Mouse (Mus musculus) MEL (cell line): ENCODE measurements around the gene Cd164. TPM values are rescaled to one million over a fixed set of nuclear protein-coding genes. Genes with fewer than 3 reads are reported as not detected.

Experiments
- DNase-seq: peaks from one replicate; pipeline ENCODE4 v3.0.0; 2011; ENCODE audit warnings: low read depth, low spot score
- H3K27ac ChIP-seq: 2 replicates; pipeline ENCODE4 v1.5.1; 2012; ENCODE audit warnings: low read depth, mild to moderate bottlenecking, control low read depth, low read length, moderate library complexity; ENCODE audit not compliant: control insufficient read depth
- H3K27me3 ChIP-seq, 2 experiments: fragments of 150-350 bp in 1 of 2; sonication (generic) in 1 of 2; 2 replicates each; pipeline ENCODE4 v1.6.1; 2012; ENCODE audit warnings: low read length in 2 of 2, mild to moderate bottlenecking in 2 of 2, improper control_type of control experiment in 1 of 2, moderate library complexity in 1 of 2; ENCODE audit not compliant: insufficient read depth in 2 of 2, control insufficient read depth in 1 of 2
- H3K36me3 ChIP-seq, 2 experiments: 2 replicates each; pipeline ENCODE4 v1.6.1; 2012 to 2014; ENCODE audit warnings: low read length in 2 of 2, improper control_type of control experiment in 1 of 2, inconsistent platforms in 1 of 2, mild to moderate bottlenecking in 1 of 2; ENCODE audit not compliant: insufficient read depth in 2 of 2, control insufficient read depth in 1 of 2
- H3K4me1 ChIP-seq, 2 experiments: fragments of 150-350 bp in 1 of 2; sonication (generic) in 1 of 2; 2 replicates each; pipeline ENCODE4 v1.6.1; 2012; ENCODE audit warnings: low read length in 2 of 2, improper control_type of control experiment in 1 of 2, mild to moderate bottlenecking in 1 of 2; ENCODE audit not compliant: insufficient read depth in 2 of 2, control insufficient read depth in 1 of 2
- H3K4me3 ChIP-seq, 2 experiments: fragments of 150-350 bp in 1 of 2; sonication (generic) in 1 of 2; 2 replicates each; pipeline ENCODE4 v1.5.1; 2012; ENCODE audit warnings: low read depth in 2 of 2, low read length in 2 of 2, mild to moderate bottlenecking in 2 of 2, moderate library complexity in 2 of 2, control low read depth in 1 of 2, improper control_type of control experiment in 1 of 2; ENCODE audit not compliant: control insufficient read depth in 1 of 2, insufficient read depth in 1 of 2
- H3K79me2 ChIP-seq: 2 replicates; pipeline ENCODE4 v1.6.1; 2012; ENCODE audit warnings: mild to moderate bottlenecking, low read length, moderate library complexity; ENCODE audit not compliant: control insufficient read depth, poor library complexity, insufficient read depth
- H3K9ac ChIP-seq: 2 replicates; pipeline ENCODE4 v1.6.1; 2012; ENCODE audit warnings: low read depth, mild to moderate bottlenecking, control low read depth, low read length, moderate library complexity; ENCODE audit not compliant: control insufficient read depth, poor library complexity, severe bottlenecking
- H3K9me3 ChIP-seq: fragments of 150-350 bp; sonication (generic); replicated peaks from 2 replicates; pipeline ENCODE4 v1.6.1; 2012; ENCODE audit warnings: mild to moderate bottlenecking, low read length, improper control_type of control experiment, moderate library complexity; ENCODE audit not compliant: insufficient read depth
- BHLHE40 ChIP-seq: IDR thresholded peaks from 2 replicates; pipeline ENCODE4 v1.6.1; 2012; ENCODE audit warnings: low read depth, mild to moderate bottlenecking, inconsistent platforms, low read length, improper control_type of control experiment, borderline replicate concordance
- CTCF ChIP-seq, 3 experiments: IDR thresholded peaks in 2 of 3; conservative IDR thresholded peaks in 1 of 3; 2 replicates each; pipeline ENCODE4 v1.5.1; 2011 to 2012; ENCODE audit warnings: low read length in 3 of 3, low read depth in 2 of 3, mild to moderate bottlenecking in 2 of 3, improper control_type of control experiment in 1 of 3, inconsistent platforms in 1 of 3, mixed read lengths in 1 of 3, moderate library complexity in 1 of 3; ENCODE audit not compliant: control insufficient read depth in 1 of 3, insufficient read depth in 1 of 3, poor library complexity in 1 of 3, severe bottlenecking in 1 of 3
- EP300 ChIP-seq, 2 experiments: IDR thresholded peaks; 2 replicates each; pipeline ENCODE4 v1.6.1; 2011; ENCODE audit warnings: improper control_type of control experiment in 2 of 2, low read length in 2 of 2, low read depth in 1 of 2, mild to moderate bottlenecking in 1 of 2
- ETS1 ChIP-seq: IDR thresholded peaks from 2 replicates; pipeline ENCODE4 v1.6.1; 2012; ENCODE audit warnings: low read depth, mild to moderate bottlenecking, inconsistent platforms, low read length, improper control_type of control experiment, moderate library complexity
- GABPA ChIP-seq: IDR thresholded peaks from 2 replicates; pipeline ENCODE4 v1.6.1; 2012; ENCODE audit warnings: low read depth, mild to moderate bottlenecking, inconsistent platforms, low read length, improper control_type of control experiment, moderate library complexity
- GATA1 ChIP-seq: IDR thresholded peaks from 2 replicates; pipeline ENCODE4 v1.6.1; 2011; ENCODE audit warnings: low read depth, low read length, improper control_type of control experiment
- HCFC1 ChIP-seq: IDR thresholded peaks from 2 replicates; pipeline ENCODE4 v1.6.1; 2012; ENCODE audit warnings: low read depth, mild to moderate bottlenecking, inconsistent platforms, low read length, improper control_type of control experiment, moderate library complexity
- MAFK ChIP-seq: IDR thresholded peaks from 2 replicates; pipeline ENCODE4 v1.6.1; 2011; ENCODE audit warnings: low read depth, mild to moderate bottlenecking, low read length, improper control_type of control experiment, borderline replicate concordance
- MAX ChIP-seq: IDR thresholded peaks from 2 replicates; pipeline ENCODE4 v1.6.1; 2011; ENCODE audit warnings: low read length, improper control_type of control experiment
- MXI1 ChIP-seq: IDR thresholded peaks from 2 replicates; pipeline ENCODE4 v1.6.1; 2011; ENCODE audit warnings: mild to moderate bottlenecking, low read depth, low read length, improper control_type of control experiment
- MYB ChIP-seq: IDR thresholded peaks from 2 replicates; pipeline ENCODE4 v1.6.1; 2011; ENCODE audit warnings: mild to moderate bottlenecking, low read depth, low read length, improper control_type of control experiment
- MYC ChIP-seq: IDR thresholded peaks from 2 replicates; pipeline ENCODE4 v1.6.1; 2011; ENCODE audit warnings: low read depth, mild to moderate bottlenecking, low read length, improper control_type of control experiment, moderate library complexity
- NRF1 ChIP-seq: IDR thresholded peaks from 2 replicates; pipeline ENCODE4 v1.6.1; 2014; ENCODE audit warnings: low read depth, mild to moderate bottlenecking, inconsistent platforms, low read length, improper control_type of control experiment, moderate library complexity; ENCODE audit not compliant: poor library complexity, insufficient read depth, severe bottlenecking
- POLR2AphosphoS5 ChIP-seq: IDR thresholded peaks from 2 replicates; pipeline ENCODE4 v1.6.1; 2012; ENCODE audit warnings: low read depth, borderline replicate concordance, mild to moderate bottlenecking, inconsistent platforms, low read length, moderate library complexity, mixed read lengths
- RAD21 ChIP-seq: IDR thresholded peaks from 2 replicates; pipeline ENCODE4 v1.6.1; 2011; ENCODE audit warnings: mild to moderate bottlenecking, low read depth, low read length, improper control_type of control experiment
- SIN3A ChIP-seq: IDR thresholded peaks from 2 replicates; pipeline ENCODE4 v1.6.1; 2012; ENCODE audit warnings: low read length, improper control_type of control experiment, inconsistent platforms
- TBP ChIP-seq: IDR thresholded peaks from 2 replicates; pipeline ENCODE4 v1.8.0; 2011; ENCODE audit warnings: low read depth, low read length, improper control_type of control experiment
- TCF12 ChIP-seq: IDR thresholded peaks from 2 replicates; pipeline ENCODE4 v1.6.1; 2014; ENCODE audit warnings: low read depth, mild to moderate bottlenecking, inconsistent platforms, low read length, improper control_type of control experiment, moderate library complexity
- USF2 ChIP-seq, 2 experiments: IDR thresholded peaks; 2 replicates each; pipeline ENCODE4 v1.6.1; 2011 to 2012; ENCODE audit warnings: improper control_type of control experiment in 2 of 2, low read length in 2 of 2, borderline replicate concordance in 1 of 2, inconsistent platforms in 1 of 2, low read depth in 1 of 2, mild to moderate bottlenecking in 1 of 2; ENCODE audit not compliant: insufficient read depth in 1 of 2
- ZC3H11A ChIP-seq: IDR thresholded peaks from 2 replicates; pipeline ENCODE4 v1.6.1; 2012; ENCODE audit warnings: low read depth, mild to moderate bottlenecking, inconsistent platforms, low read length, improper control_type of control experiment
- ZMIZ1 ChIP-seq: IDR thresholded peaks from 2 replicates; pipeline ENCODE4 v1.6.1; 2012; ENCODE audit warnings: low read depth, mild to moderate bottlenecking, inconsistent platforms, low read length, improper control_type of control experiment, moderate library complexity
- ZNF384 ChIP-seq: IDR thresholded peaks from 2 replicates; pipeline ENCODE4 v1.6.1; 2012; ENCODE audit warnings: low read depth, mild to moderate bottlenecking, inconsistent platforms, low read length, improper control_type of control experiment
- polyA plus RNA-seq, 2 experiments: library from polyadenylated mRNA; stranded (reverse) in 1 of 2; unstranded in 1 of 2; fragments of >175 nt in 1 of 2; fragments of >200 nt in 1 of 2; gene quantifications; 2 replicates each; pipeline versions ENCODE4 v1.2.1 to v1.2.4; 2012; ENCODE audit warnings: low replicate concordance in 2 of 2, low read depth in 1 of 2; ENCODE audit not compliant: insufficient read length in 2 of 2, insufficient read depth in 1 of 2, missing spikeins in 1 of 2
- total RNA-seq: library from RNA; depleted of rRNA; stranded (reverse); fragments of 300-350 nt; gene quantifications from 2 replicates; pipeline ENCODE4 v1.2.3, GENCODE M21; 2012

The Cd164 gene
- total and polyA plus RNA-seq, 3 experiments, result 21.4 to 59.4 TPM; not detected in 1

- Histone ChIP-seq H3K36me3 (peaks cover 15 to 41% of the 10 kb centered on the region in 2 experiments), H3K9me3 (no peaks in the 10 kb centered on the region), H3K27me3 (no peaks in the 10 kb centered on the region), H3K4me1 (peaks cover 18 to 27% of the 10 kb centered on the region in 2 experiments), H3K27ac (peak overlapping the region; percentile 17; the same call in 1 of the 2 replicates), H3K79me2 (peaks cover 31% of the 10 kb centered on the region), H3K9ac (no peak overlapping the region), H3K4me3 (no peak overlapping the region)
- peak; percentile 25 for DNase-seq
- TF ChIP-seq MYB (no peak), HCFC1 (no peak), ZMIZ1 (no peak), TCF12 (no peak), MAX (no peak)
These were observed 4.2 kb downstream of the Cd164 start for GRCm38 (mm10) chr10:41523386-41523785.

- Histone ChIP-seq H3K9ac (no peak overlapping the region), H3K36me3 (peaks cover 25 to 43% of the 10 kb centered on the region in 2 experiments), H3K4me1 (peaks cover 18 to 27% of the 10 kb centered on the region in 2 experiments), H3K27ac (no peak overlapping the region), H3K4me3 (no peak overlapping the region), H3K79me2 (peaks cover 19% of the 10 kb centered on the region), H3K27me3 (no peaks in the 10 kb centered on the region), H3K9me3 (no peaks in the 10 kb centered on the region)
- TF ChIP-seq EP300 (IDR thresholded peaks at IDR 0.05; ENCODE audit: low read depth in 1 of 2, low read length in 2 of 2) (no peak), BHLHE40 (peak; percentile 26; the same call in 1 of the 2 replicates), GATA1 (no peak)
- no peak for DNase-seq
These were observed 6.5 kb downstream of the Cd164 start for GRCm38 (mm10) chr10:41525696-41526095.

GRCm38 (mm10) chr10:41529972-41530371, 10.8 kb downstream of the Cd164 start:
- Histone ChIP-seq H3K79me2 (peaks cover 2% of the 10 kb centered on the region; the same call in 1 of the 2 replicates), H3K36me3 (peaks cover 8 to 21% of the 10 kb centered on the region in 2 experiments), H3K9ac (no peak overlapping the region), H3K27ac (no peak overlapping the region), H3K4me3 (no peak overlapping the region), H3K9me3 (no peaks in the 10 kb centered on the region), H3K27me3 (no peaks in the 10 kb centered on the region), H3K4me1 (peaks cover 4% of the 10 kb centered on the region in 2 experiments)
- TF ChIP-seq CTCF (IDR thresholded peaks at IDR 0.05 in 2 of 3, conservative IDR thresholded peaks at IDR 0.05 in 1 of 3; ENCODE audit: control insufficient read depth in 1 of 3, insufficient read depth in 1 of 3, low read depth in 2 of 3, low read length in 3 of 3, poor library complexity in 1 of 3, severe bottlenecking in 1 of 3) (no peak), MYC (no peak), ETS1 (no peak), MAX (no peak), GATA1 (no peak), NRF1 (no peak), GABPA (no peak), ZNF384 (no peak), MAFK (no peak), MXI1 (no peak), TBP (no peak), TCF12 (no peak), USF2 (IDR thresholded peaks at IDR 0.05; ENCODE audit: borderline replicate concordance in 1 of 2, insufficient read depth in 1 of 2, low read depth in 1 of 2, low read length in 2 of 2) (no peak), ZC3H11A (no peak), SIN3A (no peak), MYB (no peak), POLR2AphosphoS5 (no peak), RAD21 (no peak)
- DNase-seq, result no peak
